Mouse (Mus musculus): ENCODE results near the gene Lrrc74a.

The Lrrc74a gene

GRCm38 (mm10) chr12:86734319-86734810, at the start of gene Lrrc74a:
Gene Lrrc74a (plus strand): TSS chr12:86734369.
- DNase-seq (ENCODE audit: low spot score) = no peak

GRCm38 (mm10) chr12:86685275-86685674, 48.9 kb upstream of the Lrrc74a start:
- no peak for DNase-seq (ENCODE audit: low spot score)

GRCm38 (mm10) chr12:86686551-86687330, 47.4 kb upstream of the Lrrc74a start:
- DNase-seq (ENCODE audit: low spot score) = no peak

GRCm38 (mm10) chr12:86687445-86687955, 46.7 kb upstream of the Lrrc74a start:
- DNase-seq (ENCODE audit: low spot score) = no peak

GRCm38 (mm10) chr12:86687971-86688573, 46.1 kb upstream of the Lrrc74a start:
- no peak for DNase-seq (ENCODE audit: low spot score)

- DNase-seq (ENCODE audit: low spot score) = no peak
Measured at GRCm38 (mm10) chr12:86688917-86689316, 45.3 kb upstream of the Lrrc74a start.

- no peak for DNase-seq (ENCODE audit: low spot score)
Measured at GRCm38 (mm10) chr12:86690700-86691485, 43.3 kb upstream of the Lrrc74a start.

GRCm38 (mm10) chr12:86692471-86693356, 41.5 kb upstream of the Lrrc74a start:
- DNase-seq (ENCODE audit: low spot score) = no peak

GRCm38 (mm10) chr12:86693389-86693788, 40.8 kb upstream of the Lrrc74a start:
- DNase-seq (ENCODE audit: low spot score) = no peak

- no peak for DNase-seq (ENCODE audit: low spot score)
Measured at GRCm38 (mm10) chr12:86694441-86694840, 39.7 kb upstream of the Lrrc74a start.

- DNase-seq (ENCODE audit: low spot score) = no peak
Measured at GRCm38 (mm10) chr12:86697996-86698395, 36.2 kb upstream of the Lrrc74a start.

- DNase-seq (ENCODE audit: low spot score) = no peak
Measured at GRCm38 (mm10) chr12:86698537-86698936, 35.6 kb upstream of the Lrrc74a start.

GRCm38 (mm10) chr12:86699965-86700926, 33.9 kb upstream of the Lrrc74a start:
- DNase-seq (ENCODE audit: low spot score) = no peak

GRCm38 (mm10) chr12:86700927-86701310, 33.2 kb upstream of the Lrrc74a start:
- DNase-seq (ENCODE audit: low spot score) = no peak

- no peak for DNase-seq (ENCODE audit: low spot score)
Measured at GRCm38 (mm10) chr12:86701491-86701890, 32.7 kb upstream of the Lrrc74a start.

- DNase-seq (ENCODE audit: low spot score) = no peak
Measured at GRCm38 (mm10) chr12:86702690-86703089, 31.5 kb upstream of the Lrrc74a start.

- no peak for DNase-seq (ENCODE audit: low spot score)
Measured at GRCm38 (mm10) chr12:86705843-86706242, 28.3 kb upstream of the Lrrc74a start.

- no peak for DNase-seq (ENCODE audit: low spot score)
Measured at GRCm38 (mm10) chr12:86714026-86714425, 20.1 kb upstream of the Lrrc74a start.

- DNase-seq (ENCODE audit: low spot score) = peak; percentile 84
Measured at GRCm38 (mm10) chr12:86715401-86715800, 18.8 kb upstream of the Lrrc74a start.

GRCm38 (mm10) chr12:86716962-86717361, 17.2 kb upstream of the Lrrc74a start:
- DNase-seq (ENCODE audit: low spot score) = no peak
